Mouse (Mus musculus) cerebral cortex, adult 2 months (tissue): ENCODE data around the gene Il10rb.

Experiments
- WGBS: fragments of 180-500 bp; shearing (Covaris S2); methylation state at CpG from one replicate; pipeline ENCODE4 v1.1.7; 2018; 5-methylcytosine and 5-hydroxymethylcytosine counted together

Gene Il10rb

DNA sequence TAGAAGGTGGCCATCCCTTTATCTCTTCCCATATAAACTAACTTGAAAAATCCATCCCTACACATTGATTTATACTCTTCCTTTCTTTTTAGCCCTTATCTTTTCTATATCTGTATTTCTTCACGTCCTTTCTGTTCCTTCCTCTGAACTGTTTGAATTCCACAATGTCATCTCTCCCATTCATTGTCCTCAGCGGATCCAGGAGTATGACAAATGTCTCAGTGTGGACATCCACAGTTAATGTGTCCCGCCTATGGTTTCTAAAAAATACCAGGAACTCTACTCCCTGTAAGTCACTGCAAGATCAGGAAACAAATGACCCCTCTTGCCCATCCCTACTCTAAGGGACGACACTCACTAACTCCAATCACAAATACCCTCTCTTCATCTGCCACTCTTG is 21.7 kb upstream of the Il10rb start:
- WGBS = 91% methylated on average over 4 of the region's 4 CpGs

DNA sequence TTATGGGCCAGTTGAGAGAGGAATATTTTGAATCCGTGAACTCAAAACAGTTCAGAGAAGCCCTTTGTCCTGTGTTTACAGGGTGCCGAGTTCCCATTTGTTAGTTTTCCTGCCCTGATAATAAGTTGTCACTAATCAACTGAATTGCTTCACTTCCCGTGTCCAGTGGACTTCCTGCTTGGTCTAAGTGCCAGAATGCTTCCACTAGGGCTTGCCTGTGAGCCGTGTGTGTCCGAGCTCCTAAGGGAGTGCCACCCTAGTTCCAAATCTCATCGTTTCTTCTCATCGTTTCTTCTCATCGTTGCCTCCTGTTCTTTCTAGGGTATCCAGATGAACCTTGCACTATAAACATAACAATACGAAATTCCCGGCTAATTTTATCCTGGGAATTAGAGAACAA is 20.3 kb upstream of the Il10rb start:
- WGBS = 57% methylated on average over 10 of the region's 10 CpGs

DNA sequence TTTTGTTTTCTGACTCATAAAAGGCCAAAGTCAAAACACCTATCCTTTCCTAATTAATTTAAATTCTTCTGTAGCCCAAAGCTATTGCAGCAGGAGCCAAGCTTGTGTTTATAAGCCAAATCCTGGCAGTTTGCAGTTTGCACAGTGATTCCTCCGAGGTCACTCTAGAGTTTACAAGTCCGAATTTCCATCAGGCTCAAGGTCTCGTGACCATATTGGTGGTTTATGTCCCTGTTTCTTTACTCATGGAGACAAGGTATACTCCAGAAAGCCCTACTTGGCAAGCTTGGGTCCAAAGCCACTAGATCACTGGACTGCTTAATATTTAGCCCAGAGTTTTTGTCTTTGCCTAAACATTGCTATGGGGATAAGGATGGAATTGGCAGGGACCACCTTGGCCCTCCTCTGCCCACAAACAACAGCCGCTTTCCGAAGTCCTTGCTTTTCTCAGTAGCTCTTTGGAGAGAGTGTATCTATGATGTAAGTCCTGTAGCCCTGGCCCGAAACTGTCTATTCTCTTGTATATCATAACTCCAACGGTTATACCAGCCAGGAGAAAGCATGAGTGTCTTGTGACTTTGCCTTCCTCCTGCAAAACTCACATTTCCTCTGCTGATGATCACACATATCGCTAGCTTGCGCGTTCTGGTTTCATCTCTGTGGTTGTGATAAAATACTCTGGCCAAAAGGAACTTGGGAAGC is 19.4 kb upstream of the Il10rb start:
- 86% methylated on average over 10 of the region's 10 CpGs for WGBS

DNA sequence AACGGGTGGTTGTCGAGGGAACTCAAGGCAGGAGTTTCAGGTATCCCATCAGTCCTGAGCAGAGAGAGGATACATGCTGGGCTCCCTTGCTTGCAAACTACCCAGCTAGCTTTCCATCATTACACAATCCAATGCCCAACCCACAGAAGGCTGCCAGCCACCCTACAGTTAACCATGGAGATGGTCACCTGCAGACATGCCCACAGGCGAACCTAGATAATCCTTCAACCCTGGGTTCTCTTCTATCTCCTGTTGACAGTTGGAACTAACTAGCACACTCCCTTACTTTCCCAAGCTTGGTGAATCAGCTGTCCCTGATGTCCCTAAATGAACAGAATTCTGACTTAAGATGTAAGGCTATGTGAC is 18.9 kb upstream of the Il10rb start:
- 91% methylated on average over 3 of the region's 3 CpGs for WGBS

DNA sequence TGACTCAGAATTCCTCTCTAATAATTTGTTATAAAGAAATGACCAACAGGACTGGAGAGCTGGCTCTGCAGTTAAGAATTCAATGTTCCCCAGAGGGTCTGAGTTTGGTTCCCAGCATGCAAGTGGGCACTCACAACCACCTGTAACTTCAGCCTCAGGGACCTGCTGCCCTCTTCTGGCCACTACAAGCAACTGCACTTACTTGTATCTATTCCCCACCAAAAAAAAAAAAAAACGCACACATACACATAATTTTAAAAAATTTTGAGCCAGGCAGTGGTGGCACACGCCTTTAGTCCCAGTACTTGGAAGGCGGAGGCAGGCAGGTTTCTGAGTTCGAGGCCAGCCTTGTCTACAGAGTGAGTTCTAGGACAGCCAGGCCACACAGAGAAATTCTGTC is 15.9 kb upstream of the Il10rb start:
- WGBS = 93% methylated on average over 4 of the region's 4 CpGs

DNA sequence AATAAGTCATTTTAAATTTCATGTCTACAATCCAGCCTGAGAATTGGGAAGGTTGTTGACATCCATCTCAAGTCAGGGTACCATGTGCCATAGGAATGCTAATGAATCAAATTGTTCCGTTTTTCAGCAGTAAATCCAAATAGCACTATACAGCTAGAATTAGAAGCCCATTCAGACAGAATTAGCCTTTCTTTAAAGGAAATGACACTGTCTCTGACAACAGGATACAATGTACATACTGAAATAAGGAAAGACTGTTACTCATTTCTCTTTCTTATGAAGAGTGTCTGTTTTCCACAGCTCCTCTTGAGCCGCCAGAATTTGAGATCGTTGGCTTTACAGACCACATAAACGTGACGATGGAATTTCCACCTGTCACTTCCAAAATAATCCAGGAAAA is 14.5 kb upstream of the Il10rb start, which contains the start of gene Gm21970:
TSS of gene Gm21970 (plus strand) at position 301 of the 400 bp plus-strand sequence.
- WGBS = 77% methylated on average over 5 of the region's 5 CpGs

DNA sequence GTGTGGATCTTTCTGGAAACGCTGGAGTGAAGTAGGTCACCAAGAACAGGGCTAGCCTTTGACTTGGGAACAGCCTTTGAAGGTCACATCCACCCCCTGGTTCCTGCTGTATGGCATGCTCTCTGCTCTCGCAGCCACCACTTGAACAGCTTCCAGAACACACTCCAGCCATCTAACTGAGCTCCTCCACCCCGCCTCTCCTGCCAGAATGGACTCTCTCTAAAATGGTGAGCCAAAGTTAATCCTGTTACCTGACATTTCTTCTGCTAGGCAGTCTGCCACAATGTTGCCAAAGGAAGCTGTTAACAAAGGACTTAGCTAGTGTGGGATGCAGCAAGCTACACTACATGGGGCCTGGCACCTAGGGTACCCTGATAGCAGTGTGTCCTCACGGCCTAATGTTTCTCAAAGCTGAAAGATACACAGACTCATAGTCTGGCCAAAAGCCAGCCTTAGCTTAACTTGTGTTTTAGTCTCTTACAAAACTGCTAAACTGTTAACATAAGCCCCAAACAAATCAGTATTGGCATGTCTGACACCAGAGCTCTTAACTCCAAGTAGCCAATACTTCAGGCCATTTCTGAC is 11.0 kb upstream of the Il10rb start:
- WGBS = 69% methylated on average over 4 of the region's 4 CpGs

DNA sequence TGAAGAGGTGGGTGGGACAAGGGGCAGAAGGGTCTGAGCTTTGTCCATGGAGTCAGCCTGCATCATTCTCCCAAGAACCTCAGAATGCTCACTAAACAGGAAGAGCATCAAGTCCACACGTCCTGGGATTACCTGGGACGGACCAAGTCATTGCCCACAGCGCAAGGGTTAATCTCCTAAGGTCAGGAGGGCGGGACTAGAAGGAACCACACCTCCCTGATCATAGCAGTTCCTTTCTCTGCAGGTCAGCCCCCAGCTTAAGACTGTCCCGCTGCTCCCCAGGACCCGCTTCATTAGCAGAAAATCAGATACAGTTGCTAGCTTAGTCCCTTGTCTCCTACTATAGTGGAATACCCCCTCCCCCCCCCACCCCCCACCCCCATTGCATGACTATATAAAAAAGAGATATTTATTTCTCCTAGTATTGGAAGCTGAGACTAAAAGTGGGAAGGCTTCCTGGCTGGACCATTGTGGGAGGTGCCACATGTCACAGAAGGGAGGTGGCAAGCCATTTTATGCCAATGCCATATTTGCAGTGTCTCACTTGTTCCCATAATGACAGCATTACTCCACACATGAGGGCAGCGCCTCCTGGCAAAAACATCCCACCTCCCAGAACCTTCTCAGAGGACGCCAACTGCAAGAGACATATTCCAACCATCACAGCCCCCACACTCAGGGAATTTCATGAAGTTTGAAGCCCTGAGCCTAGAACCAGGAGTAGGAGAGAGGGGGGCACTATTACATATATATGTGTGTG is 10.2 kb upstream of the Il10rb start:
- WGBS = 75% methylated on average over 8 of the region's 8 CpGs

DNA sequence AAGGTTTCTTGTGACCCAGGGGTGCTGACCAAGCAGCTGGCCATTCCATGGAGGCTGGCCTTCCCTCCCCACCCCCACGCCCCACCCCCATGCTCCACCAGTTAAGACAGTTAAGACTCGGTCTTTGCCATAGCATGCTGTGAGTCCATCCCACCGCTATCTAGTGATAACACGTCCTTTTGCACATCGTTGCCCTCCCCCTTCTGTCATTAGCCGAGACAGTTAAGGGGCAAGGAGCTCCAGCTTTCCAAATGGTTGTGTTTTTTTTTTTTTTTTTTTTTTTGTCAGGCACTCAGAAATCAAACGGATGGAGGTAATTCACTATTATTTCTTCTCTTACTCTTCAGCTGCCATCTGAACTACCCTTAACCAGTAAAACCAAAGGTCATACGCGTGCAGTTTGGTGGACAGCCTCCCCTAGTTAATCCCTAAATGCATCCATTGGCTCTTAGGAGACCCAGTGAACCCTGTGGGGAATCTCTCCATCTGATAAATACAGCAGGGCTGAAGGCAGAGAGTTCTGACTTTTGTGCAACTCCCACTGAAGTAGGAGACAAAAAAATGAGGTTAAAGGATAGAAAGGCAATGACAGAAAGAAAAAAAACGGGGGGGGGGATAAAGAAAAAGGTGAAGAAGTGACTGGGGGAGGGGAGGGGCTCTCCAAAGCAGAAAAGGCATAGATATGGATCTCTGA is 9.0 kb upstream of the Il10rb start:
- 85% methylated on average over 10 of the region's 10 CpGs for WGBS

DNA sequence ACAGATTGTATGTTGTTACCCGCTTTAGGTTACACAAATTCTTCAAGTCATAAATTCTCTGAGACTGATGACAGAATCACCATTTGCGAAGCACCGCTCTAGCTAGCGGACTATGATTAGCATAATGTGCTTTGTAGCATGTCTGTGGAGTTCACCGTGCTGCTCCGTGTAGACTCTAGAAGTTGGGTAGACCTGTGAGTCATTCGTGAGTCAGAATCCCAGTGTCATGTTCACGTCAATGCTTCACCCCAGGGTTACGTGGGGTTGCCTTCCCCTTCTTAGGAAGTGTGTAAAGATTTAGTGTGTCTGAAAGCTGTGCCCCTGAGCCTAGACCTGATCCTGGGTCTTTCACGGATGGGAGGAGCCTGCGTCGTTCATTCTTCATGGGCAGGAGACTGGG is 7.9 kb upstream of the Il10rb start:
- WGBS = 87% methylated on average over 12 of the region's 12 CpGs

DNA sequence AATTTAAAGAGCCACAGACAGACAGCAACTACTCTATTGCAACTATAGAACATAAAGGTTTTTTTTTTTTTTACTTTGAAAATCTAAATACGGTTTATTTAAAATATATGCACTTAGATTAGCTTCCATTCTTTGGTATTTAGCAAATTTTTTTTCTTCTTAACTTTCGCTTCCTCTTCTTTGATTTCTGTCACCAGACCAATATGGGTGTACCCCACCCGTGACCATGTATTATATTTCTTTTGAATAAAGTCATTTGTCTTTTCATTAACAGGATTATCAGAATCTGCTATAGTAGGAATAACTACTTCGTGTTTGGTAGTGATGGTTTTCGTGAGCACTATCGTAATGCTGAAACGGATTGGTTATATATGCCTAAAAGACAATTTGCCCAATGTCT is 7.0 kb upstream of the Il10rb start:
- 93% methylated on average over 7 of the region's 7 CpGs for WGBS

DNA sequence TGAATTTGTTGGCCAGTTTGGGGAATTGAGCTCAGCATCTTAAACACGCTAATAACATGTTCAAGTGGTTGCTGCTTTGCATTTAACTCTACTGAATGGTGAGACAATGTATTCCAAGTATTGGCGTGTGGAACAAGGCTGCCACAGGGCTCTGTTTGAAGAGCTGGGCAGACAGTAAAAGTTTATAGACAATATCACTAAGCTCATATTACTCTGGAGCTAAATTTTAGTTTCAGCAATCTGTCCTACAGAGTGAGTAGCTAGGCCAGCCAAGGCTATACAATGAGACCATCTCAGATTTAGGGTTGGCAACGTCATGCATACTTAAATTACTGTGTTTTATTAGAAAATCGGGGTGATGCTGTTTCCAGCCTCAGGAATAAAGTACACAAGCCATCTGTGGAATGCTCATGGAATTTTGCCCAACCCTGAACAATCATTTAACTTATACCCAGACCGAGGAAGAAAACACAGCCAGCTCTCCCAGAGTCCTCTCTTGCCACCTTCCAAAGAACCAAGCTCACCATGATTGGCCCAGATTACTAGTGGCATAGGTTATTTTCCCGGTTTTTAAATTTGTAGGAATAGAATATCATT is 4.3 kb upstream of the Il10rb start:
- WGBS = 72% methylated on average over 6 of the region's 6 CpGs

DNA sequence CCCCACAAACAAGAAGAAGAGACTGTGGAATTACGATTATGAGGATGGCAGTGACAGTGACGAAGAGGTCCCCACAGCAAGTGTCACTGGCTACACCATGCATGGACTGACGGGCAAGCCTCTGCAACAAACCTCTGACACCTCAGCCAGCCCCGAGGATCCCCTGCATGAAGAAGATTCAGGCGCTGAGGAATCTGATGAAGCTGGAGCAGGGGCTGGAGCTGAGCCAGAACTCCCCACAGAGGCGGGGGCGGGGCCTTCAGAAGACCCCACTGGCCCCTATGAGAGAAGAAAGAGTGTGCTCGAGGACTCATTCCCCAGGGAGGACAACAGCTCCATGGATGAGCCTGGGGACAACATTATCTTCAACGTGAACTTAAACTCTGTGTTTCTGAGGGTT is 2.2 kb upstream of the Il10rb start:
- 82% methylated on average over 9 of the region's 9 CpGs for WGBS

DNA sequence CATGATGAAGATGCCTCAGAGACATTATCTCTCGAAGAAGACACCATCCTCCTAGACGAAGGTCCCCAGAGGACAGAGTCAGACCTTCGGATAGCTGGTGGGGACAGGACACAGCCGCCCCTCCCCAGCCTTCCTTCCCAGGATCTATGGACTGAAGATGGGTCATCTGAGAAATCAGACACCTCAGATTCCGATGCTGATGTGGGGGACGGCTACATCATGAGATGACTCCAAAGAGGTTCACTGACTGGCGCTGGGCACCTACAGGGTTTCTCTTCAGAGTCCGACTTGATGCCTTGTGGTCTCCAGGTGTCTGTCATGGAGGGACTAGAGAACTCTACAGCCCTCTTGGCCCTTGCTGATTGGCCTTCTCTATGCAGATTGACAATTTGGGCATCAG is 1.8 kb upstream of the Il10rb start:
- WGBS = 93% methylated on average over 8 of the region's 8 CpGs

DNA sequence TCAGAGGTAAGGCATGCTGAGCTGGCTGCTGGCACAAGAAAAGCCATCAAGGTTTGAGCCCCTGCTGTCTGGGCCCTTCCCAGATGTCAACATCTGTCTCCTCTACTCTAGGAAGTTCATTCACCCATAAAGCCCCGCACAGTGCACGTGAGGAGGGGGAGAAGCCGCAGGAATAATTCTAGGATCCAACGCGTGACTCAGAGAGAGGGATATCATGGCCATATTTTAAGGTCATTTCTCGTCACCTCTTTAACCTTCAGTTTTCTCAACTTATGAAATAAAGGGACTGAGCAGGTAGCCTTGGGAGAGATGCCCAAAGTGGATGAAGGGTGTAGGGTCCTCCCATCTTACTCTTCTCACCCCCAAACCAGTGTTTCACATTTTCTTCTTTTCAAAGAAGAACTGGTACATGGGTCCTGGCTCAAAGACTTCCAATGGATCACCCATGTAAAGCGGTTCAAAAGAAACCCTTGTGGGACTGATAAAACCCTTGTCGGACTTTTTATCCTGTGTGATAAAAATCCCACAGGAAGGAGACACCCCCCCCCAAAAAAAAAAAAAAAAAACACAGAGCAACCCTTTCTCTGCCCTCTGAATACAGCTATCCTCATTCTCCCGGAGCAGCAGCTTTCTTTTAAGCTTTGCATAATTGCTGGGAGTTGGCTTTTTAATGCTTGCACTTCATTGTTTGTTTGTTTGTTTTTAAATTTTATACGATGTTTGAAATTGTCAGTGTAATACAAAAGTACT is 961 bp upstream of the Il10rb start:
- 77% methylated on average over 10 of the region's 10 CpGs for WGBS

DNA sequence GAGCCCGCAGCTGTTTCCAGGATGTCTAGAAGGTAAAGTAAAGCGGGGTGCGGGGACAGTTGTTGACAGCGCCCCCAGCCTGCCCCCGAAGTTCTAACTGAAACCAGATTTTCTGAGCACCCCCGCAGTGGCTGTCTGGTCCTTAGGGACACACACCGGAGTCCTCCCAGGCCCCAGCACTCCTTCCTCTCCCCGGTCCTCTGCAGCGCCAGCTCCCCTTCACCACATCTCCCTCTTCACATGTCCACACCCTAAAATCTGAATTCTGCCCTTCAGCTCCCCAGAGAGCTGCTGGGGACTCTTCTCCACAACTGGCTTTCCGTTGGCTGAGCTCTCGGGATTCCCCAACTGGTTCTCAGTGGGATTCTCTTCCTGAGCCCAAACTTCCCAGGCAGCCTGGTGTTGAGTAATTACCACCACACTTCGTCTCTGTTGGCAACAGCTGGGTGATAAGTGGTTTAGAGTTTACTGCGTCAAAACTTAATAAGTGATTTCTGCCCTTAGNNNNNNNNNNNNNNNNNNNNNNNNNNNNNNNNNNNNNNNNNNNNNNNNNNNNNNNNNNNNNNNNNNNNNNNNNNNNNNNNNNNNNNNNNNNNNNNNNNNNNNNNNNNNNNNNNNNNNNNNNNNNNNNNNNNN is 739 bp downstream of the Il10rb start:
- 4% methylated on average over 13 of the region's 13 CpGs for WGBS

DNA sequence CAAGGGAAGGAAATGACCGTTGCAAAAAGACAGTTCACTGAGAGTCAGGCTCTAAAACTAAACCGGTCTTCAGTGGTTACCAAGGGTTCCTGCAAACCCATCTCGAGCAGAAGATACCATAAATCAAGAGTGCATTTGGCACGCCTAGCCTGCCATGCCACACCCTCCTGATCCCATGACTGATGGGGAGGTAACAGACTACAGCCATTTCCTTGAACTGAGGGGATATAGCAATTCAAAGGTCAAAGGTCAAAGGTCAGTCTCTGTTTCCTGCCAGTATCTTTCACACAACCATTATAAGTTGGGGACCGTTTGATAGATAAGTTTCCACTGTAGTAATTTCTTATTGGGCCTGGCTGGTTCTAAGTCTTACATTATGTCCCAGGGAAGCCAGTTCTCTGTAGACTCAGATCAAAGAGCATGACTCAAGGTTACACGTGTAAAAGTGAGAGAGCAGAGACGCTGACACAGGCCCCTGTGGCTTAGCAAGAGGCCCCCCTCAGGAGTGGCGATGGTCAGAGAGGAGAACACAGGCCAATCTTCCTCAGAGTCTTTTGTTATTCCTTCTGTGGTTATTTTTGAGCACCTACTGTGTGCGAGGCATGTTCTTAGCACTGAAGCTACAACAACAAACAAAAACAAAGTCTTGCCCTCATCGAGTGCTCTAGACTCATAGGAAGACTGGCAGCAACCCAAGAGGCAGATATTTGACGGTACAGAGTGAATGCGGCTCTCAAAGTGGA is 7.3 kb downstream of the Il10rb start:
- WGBS = 66% methylated on average over 12 of the region's 12 CpGs

DNA sequence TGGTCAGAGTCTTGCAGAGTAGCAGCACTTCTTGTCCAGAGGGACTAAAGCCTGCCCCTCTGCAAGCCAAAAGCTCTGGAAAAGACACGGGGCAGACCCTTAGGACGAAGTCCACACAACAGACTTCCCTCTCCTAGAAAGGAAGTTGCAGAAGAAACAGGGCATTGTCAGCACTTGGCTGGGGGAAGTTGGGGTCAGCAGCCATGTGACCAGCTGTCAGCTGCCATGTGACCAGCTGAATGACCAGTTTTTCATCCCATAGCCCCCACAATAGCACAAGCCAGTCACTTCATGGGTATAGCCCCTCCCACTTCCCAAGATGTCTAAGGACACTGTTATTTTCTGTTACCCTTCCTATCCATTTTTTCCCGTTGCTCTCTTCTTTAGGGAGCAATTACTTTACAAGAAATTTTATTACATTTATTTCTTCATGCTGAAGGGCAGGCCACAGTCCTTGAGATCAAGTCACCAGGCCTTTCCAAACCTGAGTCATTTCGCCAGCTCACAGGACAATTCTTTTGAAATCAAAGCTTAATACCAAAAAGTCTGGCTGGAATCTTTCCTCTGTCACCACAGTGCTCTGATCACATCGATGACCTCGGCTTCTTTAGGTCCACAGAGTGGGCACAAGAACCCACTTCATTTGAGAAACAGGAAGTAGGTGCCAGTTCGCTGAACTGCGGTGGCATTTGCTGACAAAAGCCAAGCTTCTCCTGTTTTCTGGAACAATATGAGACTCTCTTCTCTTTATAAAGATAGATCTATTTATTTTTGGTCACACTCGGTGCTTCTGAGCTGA is 9.6 kb downstream of the Il10rb start:
- WGBS = 75% methylated on average over 9 of the region's 9 CpGs

DNA sequence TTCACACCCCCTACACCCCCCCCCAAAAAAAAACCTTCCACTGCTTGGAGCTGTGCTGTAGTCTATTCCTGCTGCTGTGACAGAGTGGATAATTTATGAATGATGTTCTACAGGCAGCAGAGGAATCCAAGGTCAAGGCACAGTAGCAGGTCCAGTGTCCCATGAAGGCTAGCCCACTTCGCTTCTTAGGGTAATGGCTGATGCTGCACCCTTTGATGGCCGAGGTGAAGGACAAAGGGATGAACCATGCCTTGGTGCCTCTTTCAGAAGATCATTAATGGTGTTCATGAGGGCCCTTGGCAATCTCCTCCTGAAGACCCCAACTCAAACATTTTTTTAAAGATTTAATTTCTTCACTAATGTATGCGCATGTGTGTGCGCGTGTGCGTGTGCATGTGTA is 10.4 kb downstream of the Il10rb start:
- 96% methylated on average over 6 of the region's 6 CpGs for WGBS
